Mouse (Mus musculus): ENCODE data around the gene Gpr146. TPM values are rescaled to one million over a fixed set of nuclear protein-coding genes. Genes with fewer than 3 reads are reported as not detected.
A peak's percentile ranks its signal among the peaks of the same experiment; 100 is the strongest.

The Gpr146 gene
- polyA plus RNA-seq, 1 experiment from 2014 or later, result 19.3 TPM

DNA sequence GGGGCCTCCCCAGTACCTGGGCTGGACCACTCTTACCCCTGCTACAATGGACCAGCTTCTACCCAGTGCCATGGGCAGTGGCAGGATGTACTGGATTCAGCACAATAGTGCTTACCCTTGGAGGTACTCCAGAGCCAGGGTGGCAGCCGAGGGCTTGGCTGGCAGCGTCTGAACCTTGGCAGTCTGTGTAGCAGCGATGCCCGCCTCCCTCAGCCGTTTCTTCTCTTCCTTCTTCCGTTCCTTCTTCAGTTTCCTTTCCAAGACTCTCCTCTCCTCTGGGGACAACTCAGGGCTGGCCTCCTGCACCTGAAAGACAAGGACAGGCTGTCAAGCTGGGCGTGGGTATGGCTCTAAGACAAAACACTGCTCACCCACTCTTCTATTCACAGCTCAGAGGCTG lies 13.6 kb upstream of the Gpr146 start:
- no peak for ATAC-seq
- no peak overlapping the region for H3K4me2 ChIP-seq
- no peak overlapping the region for H3K9ac ChIP-seq

DNA sequence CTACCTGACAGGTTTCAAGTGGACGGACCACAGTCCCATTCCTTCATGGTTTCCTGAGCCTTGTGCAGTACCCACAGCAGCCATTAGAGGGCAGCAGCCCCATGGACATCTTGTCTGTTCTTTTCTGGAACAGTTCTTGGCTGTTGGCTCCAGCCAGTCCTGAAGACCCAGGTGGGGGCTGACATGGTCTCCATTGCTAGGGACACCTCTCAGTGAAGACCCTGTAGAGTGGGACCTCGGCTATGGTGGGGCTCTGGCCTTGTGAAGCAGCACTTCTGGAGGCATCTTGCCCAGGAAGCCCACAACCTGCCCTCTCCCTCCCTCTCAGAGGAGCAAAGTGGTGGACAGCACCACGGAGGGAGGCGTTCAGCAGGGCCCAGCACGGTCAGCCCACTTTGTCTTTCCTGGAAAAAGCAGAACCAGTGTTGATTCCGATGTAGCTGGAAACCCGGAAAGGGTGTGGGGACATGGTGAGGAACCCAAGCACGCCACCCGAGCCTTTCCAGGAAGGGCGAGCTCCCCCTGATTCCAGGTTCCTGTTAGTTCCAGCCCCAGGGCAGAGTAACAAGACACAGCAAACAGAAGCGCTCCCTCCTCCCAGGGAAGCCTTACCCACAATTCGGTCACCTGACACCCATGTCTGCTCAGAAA lies 13.1 kb upstream of the Gpr146 start:
- peak overlapping the region; percentile 28 for H3K4me2 ChIP-seq
- peak; percentile 53 for ATAC-seq
- no peaks in the 10 kb centered on the region for H3K27me3 ChIP-seq (replicated peaks)
- H3K27ac ChIP-seq, result peak overlapping the region; percentile 58
- peaks cover 55% of the 10 kb centered on the region for H3K4me1 ChIP-seq
- H3K36me3 ChIP-seq, result 0 out of 2 replicates have a peak, but pooled peaks cover 17% of the 10 kb centered on the region
- no peak overlapping the region for H3K4me3 ChIP-seq
- peak overlapping the region; percentile 35; the same call in 1 of the 2 replicates for H3K9ac ChIP-seq
- H3K9me3 ChIP-seq (replicated peaks), result no peaks in the 10 kb centered on the region
- WGBS (ENCODE audit: insufficient replicate concordance), result 22% methylated on average over 12 of the region's 12 CpGs

More for the DNA sequence above, 13.6 kb upstream of the Gpr146 start:
- no peak overlapping the region for H3K27ac ChIP-seq
- no peaks in the 10 kb centered on the region for H3K27me3 ChIP-seq (replicated peaks)
- no peak overlapping the region for H3K4me3 ChIP-seq
- no peaks in the 10 kb centered on the region for H3K9me3 ChIP-seq (replicated peaks)
- 55% methylated on average over 7 of the region's 7 CpGs for WGBS (ENCODE audit: insufficient replicate concordance)
- H3K36me3 ChIP-seq, result peaks cover 20% of the 10 kb centered on the region; the same call in 1 of the 2 replicates
- peaks cover 51% of the 10 kb centered on the region for H3K4me1 ChIP-seq

DNA sequence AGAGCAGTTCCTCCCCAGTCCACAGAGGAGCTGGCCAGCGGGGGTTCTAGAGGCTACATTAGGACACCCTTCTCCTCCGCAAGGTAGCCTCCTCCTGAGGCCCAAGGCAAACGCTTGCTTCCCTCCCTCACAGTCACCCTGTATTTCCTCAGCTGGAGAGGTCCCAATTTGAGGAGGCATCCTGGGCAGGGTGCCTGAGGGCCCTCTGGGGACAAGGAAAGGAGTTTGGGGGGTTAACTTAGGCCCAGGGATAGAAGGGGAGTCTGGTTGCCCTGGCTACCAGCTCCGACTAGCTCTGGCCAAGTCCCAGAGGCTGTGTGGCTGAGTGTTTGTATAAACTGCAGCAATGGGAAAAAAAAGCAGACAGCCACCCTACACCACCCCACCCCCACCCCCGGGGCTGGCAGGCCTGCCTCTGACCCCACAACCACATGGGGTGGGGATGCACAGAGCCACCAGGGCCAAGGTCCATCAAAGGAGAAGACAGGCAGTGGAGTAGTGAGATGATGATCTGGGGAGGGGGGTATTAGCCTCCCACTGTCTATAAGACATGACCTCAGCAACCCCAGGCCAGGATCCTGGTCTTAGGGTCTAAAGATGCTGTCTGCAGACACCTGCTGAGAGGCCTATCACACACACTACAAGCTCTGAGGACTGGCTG lies 12.5 kb upstream of the Gpr146 start:
- Histone ChIP-seq H3K36me3 (0 out of 2 replicates have a peak, but pooled peaks cover 16% of the 10 kb centered on the region), H3K9ac (peak overlapping the region; percentile 24; the same call in 1 of the 2 replicates)
- 39% methylated on average over 5 of the region's 5 CpGs for WGBS (ENCODE audit: insufficient replicate concordance)

DNA sequence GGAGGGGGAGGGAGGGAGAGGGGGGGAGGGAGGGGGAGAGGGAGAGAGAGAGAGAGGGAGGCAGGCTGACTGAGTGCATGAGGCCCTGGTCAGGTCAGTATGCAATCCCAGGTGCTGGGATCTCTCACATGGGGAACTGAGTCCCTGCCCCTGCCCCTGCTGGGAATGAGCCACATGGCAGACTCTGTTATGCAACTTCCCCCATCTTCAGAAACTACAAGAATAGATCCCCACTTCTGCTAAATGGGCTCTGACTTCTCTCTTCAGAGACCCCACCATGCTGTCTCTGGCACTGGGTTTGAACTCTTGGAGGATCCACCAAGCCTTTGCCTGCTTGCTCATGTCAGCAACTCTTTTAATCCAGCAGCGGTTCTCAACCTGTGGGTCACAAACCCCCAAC lies 11.7 kb upstream of the Gpr146 start:
- 29% methylated on average over 1 of the region's 1 CpGs for WGBS (ENCODE audit: insufficient replicate concordance)
- H3K4me1 ChIP-seq, result peaks cover 69% of the 10 kb centered on the region
- no peaks in the 10 kb centered on the region for H3K9me3 ChIP-seq (replicated peaks)
- H3K9ac ChIP-seq, result no peak overlapping the region
- H3K4me2 ChIP-seq, result no peak overlapping the region
- 0 out of 2 replicates have a peak, but pooled peaks cover 9% of the 10 kb centered on the region for H3K36me3 ChIP-seq
- no peak for ATAC-seq
- H3K27me3 ChIP-seq (replicated peaks), result no peaks in the 10 kb centered on the region
- peak overlapping the region; percentile 45 for H3K27ac ChIP-seq
- H3K4me3 ChIP-seq, result no peak overlapping the region

More for the DNA sequence above, 12.5 kb upstream of the Gpr146 start:
- Histone ChIP-seq H3K4me3 (no peak overlapping the region), H3K9me3 (replicated peaks) (no peaks in the 10 kb centered on the region), H3K27me3 (replicated peaks) (no peaks in the 10 kb centered on the region), H3K27ac (peak overlapping the region; percentile 58), H3K4me1 (peaks cover 61% of the 10 kb centered on the region), H3K4me2 (peak overlapping the region; percentile 28)
- ATAC-seq, result peak; percentile 19

DNA sequence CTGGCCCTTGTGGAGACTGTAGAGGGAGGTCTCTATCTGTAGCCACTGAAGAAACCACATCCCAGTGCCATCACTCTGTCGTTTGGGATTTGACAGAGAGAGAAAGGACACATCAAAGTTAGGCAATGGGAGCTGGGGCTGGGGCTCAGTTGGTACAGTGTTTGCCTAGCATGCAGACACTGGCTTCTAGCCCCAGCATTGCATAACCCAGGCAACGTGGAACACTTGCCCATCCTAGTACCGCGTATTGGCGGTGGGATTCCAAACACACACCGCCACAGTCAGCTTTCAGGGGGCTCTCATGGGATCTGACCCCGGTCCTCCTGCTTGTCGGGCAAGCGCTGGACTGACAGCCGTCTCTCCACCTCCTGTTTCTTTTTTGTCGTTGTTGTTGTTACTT lies 11.0 kb upstream of the Gpr146 start:
- Histone ChIP-seq H3K4me2 (no peak overlapping the region), H3K9me3 (replicated peaks) (no peaks in the 10 kb centered on the region), H3K36me3 (0 out of 2 replicates have a peak, but pooled peaks cover 4% of the 10 kb centered on the region), H3K4me1 (peaks cover 76% of the 10 kb centered on the region), H3K4me3 (no peak overlapping the region), H3K9ac (no peak overlapping the region), H3K27ac (peak overlapping the region; percentile 45), H3K27me3 (replicated peaks) (no peaks in the 10 kb centered on the region)
- ATAC-seq, result no peak
- WGBS (ENCODE audit: insufficient replicate concordance), result 68% methylated on average over 11 of the region's 11 CpGs

DNA sequence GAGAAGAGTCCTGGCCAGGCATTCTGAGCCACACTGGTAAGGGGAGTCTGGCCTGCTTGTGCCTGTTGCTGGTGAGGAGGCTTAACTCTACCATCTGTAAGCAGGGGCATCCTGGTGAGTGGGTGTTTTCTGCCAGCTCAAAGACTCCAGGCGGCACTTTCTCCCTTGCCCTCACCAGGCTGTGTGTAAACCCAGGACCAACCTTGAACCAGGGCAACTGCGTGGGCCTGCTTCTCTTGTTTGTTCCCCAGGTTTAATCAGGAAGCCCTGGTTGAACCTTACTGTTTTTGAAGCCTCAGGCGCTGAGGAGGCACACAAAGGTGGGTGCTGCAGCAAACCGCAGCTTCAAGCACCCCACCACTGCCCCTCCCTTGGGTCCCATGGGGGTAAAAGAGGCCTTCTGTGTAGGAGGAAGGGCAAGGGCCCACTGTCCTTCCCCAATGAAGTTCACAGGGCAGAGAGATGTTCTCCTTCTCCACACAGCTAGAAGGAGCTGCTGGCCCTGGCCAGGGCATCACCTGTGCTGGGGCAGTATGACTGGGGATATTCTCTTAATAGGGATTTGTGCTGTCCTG lies 9.5 kb upstream of the Gpr146 start:
- H3K9me3 ChIP-seq (replicated peaks), result no peaks in the 10 kb centered on the region
- no peaks in the 10 kb centered on the region for H3K27me3 ChIP-seq (replicated peaks)
- ATAC-seq, result no peak
- no peak overlapping the region for H3K9ac ChIP-seq
- 79% methylated on average over 4 of the region's 4 CpGs for WGBS (ENCODE audit: insufficient replicate concordance)
- no peak overlapping the region for H3K4me2 ChIP-seq
- peaks cover 87% of the 10 kb centered on the region for H3K4me1 ChIP-seq
- H3K4me3 ChIP-seq, result no peak overlapping the region
- 0 out of 2 replicates have a peak, but pooled peaks cover 4% of the 10 kb centered on the region for H3K36me3 ChIP-seq
- H3K27ac ChIP-seq, result peak overlapping the region; percentile 92

DNA sequence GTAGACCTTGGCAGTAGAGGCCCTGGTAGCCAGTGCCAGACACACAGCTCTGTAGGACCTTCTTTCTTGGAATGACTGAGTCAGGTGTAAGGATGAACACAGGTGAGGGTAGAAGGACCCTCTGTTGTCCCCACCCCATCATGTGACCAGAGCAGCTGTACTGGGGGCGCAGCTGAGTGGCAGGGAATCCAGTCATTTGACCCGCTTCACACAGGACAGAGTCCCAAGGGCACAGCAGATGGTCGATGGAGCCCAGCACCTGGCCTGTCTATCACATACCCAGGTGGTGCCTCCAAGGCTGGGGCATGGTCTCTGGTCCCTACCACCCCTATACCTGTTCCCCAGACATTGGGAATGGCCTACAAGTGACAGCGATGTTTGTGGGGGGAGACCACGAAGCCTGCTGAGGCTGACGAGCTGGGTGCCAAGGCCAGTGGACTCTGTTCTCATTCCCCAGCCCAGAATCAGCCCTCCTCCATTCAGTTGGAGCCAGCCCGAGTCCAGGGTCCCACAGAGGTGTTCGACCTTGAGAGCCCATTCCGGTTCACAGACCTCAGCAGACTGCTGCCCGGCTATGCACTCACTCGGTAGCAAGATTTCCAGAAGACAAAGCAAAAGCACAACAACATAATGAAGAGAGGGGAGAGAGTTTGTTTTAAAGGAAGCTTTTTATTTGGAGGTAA lies 8.7 kb upstream of the Gpr146 start:
- Histone ChIP-seq H3K9me3 (replicated peaks) (no peaks in the 10 kb centered on the region), H3K9ac (no peak overlapping the region), H3K4me1 (peaks cover 95% of the 10 kb centered on the region), H3K27me3 (replicated peaks) (no peaks in the 10 kb centered on the region), H3K4me2 (no peak overlapping the region; the same call in 1 of the 2 replicates), H3K27ac (peak overlapping the region; percentile 92), H3K4me3 (no peak overlapping the region), H3K36me3 (0 out of 2 replicates have a peak, but pooled peaks cover 4% of the 10 kb centered on the region)
- 78% methylated on average over 11 of the region's 11 CpGs for WGBS (ENCODE audit: insufficient replicate concordance)
- ATAC-seq, result no peak

DNA sequence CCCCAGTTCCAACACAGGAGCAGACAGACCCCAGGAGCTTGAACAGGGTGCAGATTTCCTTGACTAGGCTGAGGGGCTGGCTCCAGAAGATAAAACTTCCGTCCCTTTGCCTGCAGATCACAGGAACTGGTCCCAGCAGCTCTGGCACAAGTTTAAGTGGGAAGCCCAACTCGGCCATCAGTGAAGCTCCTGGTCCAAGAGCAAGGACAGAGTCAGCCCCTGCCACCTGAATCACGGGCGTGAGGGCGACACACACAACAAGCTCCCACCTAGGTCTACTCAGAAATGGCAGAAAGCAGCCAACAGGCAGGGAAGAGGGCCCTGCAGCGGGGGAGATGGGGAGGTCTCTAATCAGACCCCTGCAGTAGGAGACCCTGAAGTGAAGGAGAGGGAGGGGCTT lies 7.2 kb upstream of the Gpr146 start:
- Histone ChIP-seq H3K4me1 (peaks cover 96% of the 10 kb centered on the region), H3K9ac (peak overlapping the region; percentile 94), H3K4me3 (no peak overlapping the region), H3K27me3 (replicated peaks) (no peaks in the 10 kb centered on the region), H3K27ac (peak overlapping the region; percentile 92), H3K4me2 (peak overlapping the region; percentile 85), H3K9me3 (replicated peaks) (no peaks in the 10 kb centered on the region), H3K36me3 (0 out of 2 replicates have a peak, but pooled peaks cover 4% of the 10 kb centered on the region)
- no peak for ATAC-seq
- 62% methylated on average over 6 of the region's 6 CpGs for WGBS (ENCODE audit: insufficient replicate concordance)

DNA sequence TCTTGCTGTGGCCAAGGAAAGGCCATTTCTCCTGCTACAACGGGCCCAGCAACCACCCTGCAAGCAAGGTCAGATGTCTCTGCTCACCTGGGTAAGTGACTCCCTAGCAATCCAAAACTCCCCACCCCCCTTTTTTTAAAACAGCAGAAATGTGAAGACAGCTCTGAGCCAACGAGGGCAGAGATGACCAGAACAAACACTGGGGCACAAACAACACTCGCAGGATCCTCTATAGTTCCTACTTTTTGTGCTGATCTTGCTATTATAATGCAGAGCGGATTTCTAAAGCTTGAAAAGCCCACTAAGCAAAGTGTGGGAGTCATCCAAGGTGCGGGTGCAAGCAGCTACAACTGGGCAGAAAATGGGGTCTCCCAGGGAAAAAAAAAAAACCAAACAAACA lies 6.4 kb upstream of the Gpr146 start:
- peak overlapping the region; percentile 94 for H3K9ac ChIP-seq
- H3K27me3 ChIP-seq (replicated peaks), result no peaks in the 10 kb centered on the region
- peak overlapping the region; percentile 92 for H3K27ac ChIP-seq
- H3K4me1 ChIP-seq, result peaks cover 96% of the 10 kb centered on the region
- H3K9me3 ChIP-seq (replicated peaks), result no peaks in the 10 kb centered on the region
- WGBS (ENCODE audit: insufficient replicate concordance), result 57% methylated on average over 5 of the region's 5 CpGs
- H3K36me3 ChIP-seq, result 0 out of 2 replicates have a peak, but pooled peaks cover 4% of the 10 kb centered on the region
- no peak for ATAC-seq
- H3K4me3 ChIP-seq, result peak overlapping the region; percentile 68
- H3K4me2 ChIP-seq, result peak overlapping the region; percentile 85

DNA sequence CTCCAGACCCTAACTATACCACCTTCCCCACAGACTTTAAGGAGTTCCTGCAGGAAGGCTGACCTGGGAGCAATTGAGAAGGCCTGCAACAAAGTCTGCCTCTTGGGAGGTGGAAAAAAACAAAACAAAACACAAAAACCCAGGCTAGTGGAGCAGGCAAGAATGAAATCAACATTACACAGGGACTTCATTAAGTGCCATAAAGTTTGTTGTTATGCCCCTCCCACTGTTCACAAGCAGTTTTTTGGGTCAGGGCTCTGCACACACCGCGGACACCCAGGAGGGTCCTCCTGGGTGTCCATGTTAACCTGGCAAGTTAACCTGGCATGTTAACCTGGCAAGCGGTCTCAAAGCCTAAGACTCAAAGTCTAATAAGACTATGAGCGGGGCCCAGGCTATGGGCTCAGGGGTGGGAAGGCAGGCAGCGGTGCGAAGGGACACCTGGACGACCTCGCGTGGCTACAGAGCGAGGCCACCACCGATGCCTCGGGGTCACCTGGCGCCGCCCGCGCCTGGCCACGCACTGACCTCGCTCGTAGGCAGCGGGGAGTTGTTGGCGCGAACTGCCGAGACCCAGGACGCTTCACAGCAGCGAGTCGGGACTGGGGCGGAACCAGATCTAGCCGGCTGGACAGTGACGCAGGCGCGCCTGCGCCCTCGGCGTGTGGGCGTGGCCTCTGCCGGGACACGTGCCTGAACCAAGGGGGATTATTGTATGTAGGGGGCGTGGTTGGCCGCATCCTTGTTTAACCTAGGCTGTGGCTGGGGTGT lies 5.7 kb upstream of the Gpr146 start:
- 2% methylated on average over 39 of the region's 39 CpGs for WGBS (ENCODE audit: insufficient replicate concordance)

DNA sequence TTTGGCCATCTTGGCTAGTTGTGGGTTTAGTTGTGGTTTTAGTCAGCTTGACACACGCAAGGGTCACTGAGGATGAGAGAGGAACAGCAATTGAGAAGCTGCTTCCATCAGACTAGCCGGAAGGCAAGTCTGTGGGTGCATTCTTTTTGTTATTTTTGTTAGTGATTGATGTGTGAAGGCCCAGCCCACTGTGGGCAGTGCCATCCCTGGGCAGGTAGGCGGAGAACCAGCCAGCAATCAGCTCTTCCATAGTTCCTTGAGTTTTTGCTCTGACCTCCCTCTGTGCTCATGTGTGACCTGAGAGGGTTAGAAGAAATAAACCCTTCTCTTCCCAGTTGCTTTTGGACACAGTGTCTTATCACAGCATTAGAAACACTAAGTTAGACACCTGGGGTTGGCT lies 4.4 kb upstream of the Gpr146 start:
- peak overlapping the region; percentile 92 for H3K27ac ChIP-seq
- no peaks in the 10 kb centered on the region for H3K27me3 ChIP-seq (replicated peaks)
- H3K4me1 ChIP-seq, result peaks cover 96% of the 10 kb centered on the region
- no peaks in the 10 kb centered on the region for H3K9me3 ChIP-seq (replicated peaks)
- no peak overlapping the region for H3K4me3 ChIP-seq
- peak overlapping the region; percentile 85 for H3K4me2 ChIP-seq
- peak overlapping the region; percentile 94; the same call in 1 of the 2 replicates for H3K9ac ChIP-seq
- H3K36me3 ChIP-seq, result 0 out of 2 replicates have a peak, but pooled peaks cover 4% of the 10 kb centered on the region
- WGBS (ENCODE audit: insufficient replicate concordance), result 63% methylated on average over 3 of the region's 3 CpGs
- ATAC-seq, result no peak

More for the DNA sequence above, 5.7 kb upstream of the Gpr146 start:
- H3K4me3 ChIP-seq, result peak overlapping the region; percentile 68
- no peaks in the 10 kb centered on the region for H3K9me3 ChIP-seq (replicated peaks)
- peaks cover 96% of the 10 kb centered on the region for H3K4me1 ChIP-seq
- H3K9ac ChIP-seq, result peak overlapping the region; percentile 94
- H3K27me3 ChIP-seq (replicated peaks), result no peaks in the 10 kb centered on the region
- peak; percentile 90 for ATAC-seq
- H3K36me3 ChIP-seq, result 0 out of 2 replicates have a peak, but pooled peaks cover 4% of the 10 kb centered on the region
- peak overlapping the region; percentile 92 for H3K27ac ChIP-seq
- peak overlapping the region; percentile 85 for H3K4me2 ChIP-seq

Data from liver, embryonic 12.5 days (tissue).